Mouse (Mus musculus): ENCODE data around the gene 1600002K03Rik. TPM values are rescaled to one million over a fixed set of nuclear protein-coding genes. Genes with fewer than 3 reads are reported as not detected.

The 1600002K03Rik gene
- polyA plus RNA-seq, 1 experiment from 2014 or later, result 9.4 TPM

GRCm38 (mm10) chr10:80187739-80188138, 15.0 kb downstream of the 1600002K03Rik start:
- H3K27me3 ChIP-seq (replicated peaks; ENCODE audit: control insufficient read depth, insufficient read depth, low read length), result 0 out of 2 replicates have a peak, but pooled peaks cover 2% of the 10 kb centered on the region
- 90% methylated on average over 10 of the region's 10 CpGs for WGBS
- ATAC-seq, result no peak
- H3K9me3 ChIP-seq (ENCODE audit: control insufficient read depth, low read length), result no peaks in the 10 kb centered on the region
- no peak overlapping the region for H3K4me2 ChIP-seq (ENCODE audit: low read length)
- H3K4me3 ChIP-seq (ENCODE audit: low read length), result no peak overlapping the region
- H3K9ac ChIP-seq (ENCODE audit: low read depth, low read length), result no peak overlapping the region
- H3K36me3 ChIP-seq (ENCODE audit: control insufficient read depth, insufficient read depth, low read length), result peaks cover 7% of the 10 kb centered on the region
- H3K27ac ChIP-seq (ENCODE audit: low read depth, low read length), result no peak overlapping the region
- peaks cover 11% of the 10 kb centered on the region for H3K4me1 ChIP-seq (ENCODE audit: control insufficient read depth, insufficient read depth, low read depth, low read length)

- WGBS, result 63% methylated on average over 15 of the region's 15 CpGs
- no peak overlapping the region for H3K27ac ChIP-seq (ENCODE audit: low read depth, low read length)
Measured at GRCm38 (mm10) chr10:80188453-80189024, 15.8 kb downstream of the 1600002K03Rik start.

GRCm38 (mm10) chr10:80189999-80190398, 17.3 kb downstream of the 1600002K03Rik start:
- H3K4me2 ChIP-seq (ENCODE audit: low read length), result peak overlapping the region; percentile 58
- no peaks in the 10 kb centered on the region for H3K9me3 ChIP-seq (ENCODE audit: control insufficient read depth, low read length)
- peak overlapping the region; percentile 36 for H3K4me3 ChIP-seq (ENCODE audit: low read length)
- H3K27me3 ChIP-seq (replicated peaks; ENCODE audit: control insufficient read depth, insufficient read depth, low read length), result 0 out of 2 replicates have a peak, but pooled peaks cover 2% of the 10 kb centered on the region
- H3K4me1 ChIP-seq (ENCODE audit: control insufficient read depth, insufficient read depth, low read depth, low read length), result peaks cover 11% of the 10 kb centered on the region
- peak overlapping the region; percentile 71 for H3K9ac ChIP-seq (ENCODE audit: low read depth, low read length)
- no peak for ATAC-seq
- peaks cover 7% of the 10 kb centered on the region for H3K36me3 ChIP-seq (ENCODE audit: control insufficient read depth, insufficient read depth, low read length)
- WGBS, result 8% methylated on average over 21 of the region's 21 CpGs
- peak overlapping the region; percentile 59; the same call in 1 of the 2 replicates for H3K27ac ChIP-seq (ENCODE audit: low read depth, low read length)

More at GRCm38 (mm10) chr10:80188453-80189024, 15.8 kb downstream of the 1600002K03Rik start:
- ATAC-seq, result no peak
- Histone ChIP-seq H3K4me3 (ENCODE audit: low read length) (no peak overlapping the region), H3K4me2 (ENCODE audit: low read length) (no peak overlapping the region; the same call in 1 of the 2 replicates), H3K9ac (ENCODE audit: low read depth, low read length) (no peak overlapping the region; the same call in 1 of the 2 replicates), H3K36me3 (ENCODE audit: control insufficient read depth, insufficient read depth, low read length) (peaks cover 7% of the 10 kb centered on the region), H3K27me3 (replicated peaks; ENCODE audit: control insufficient read depth, insufficient read depth, low read length) (0 out of 2 replicates have a peak, but pooled peaks cover 2% of the 10 kb centered on the region), H3K4me1 (ENCODE audit: control insufficient read depth, insufficient read depth, low read depth, low read length) (peaks cover 11% of the 10 kb centered on the region), H3K9me3 (ENCODE audit: control insufficient read depth, low read length) (no peaks in the 10 kb centered on the region)

- ATAC-seq, result peak; percentile 77
- Histone ChIP-seq H3K9me3 (ENCODE audit: control insufficient read depth, low read length) (no peaks in the 10 kb centered on the region), H3K36me3 (ENCODE audit: control insufficient read depth, insufficient read depth, low read length) (peaks cover 7% of the 10 kb centered on the region), H3K4me1 (ENCODE audit: control insufficient read depth, insufficient read depth, low read depth, low read length) (peaks cover 11% of the 10 kb centered on the region), H3K27ac (ENCODE audit: low read depth, low read length) (peak overlapping the region; percentile 59), H3K27me3 (replicated peaks; ENCODE audit: control insufficient read depth, insufficient read depth, low read length) (0 out of 2 replicates have a peak, but pooled peaks cover 2% of the 10 kb centered on the region), H3K9ac (ENCODE audit: low read depth, low read length) (peak overlapping the region; percentile 71), H3K4me2 (ENCODE audit: low read length) (peak overlapping the region; percentile 58), H3K4me3 (ENCODE audit: low read length) (peak overlapping the region; percentile 36)
- WGBS, result under 1% methylated on average over 44 of the region's 48 CpGs
Measured at GRCm38 (mm10) chr10:80190491-80191051, 17.8 kb downstream of the 1600002K03Rik start.

- no peaks in the 10 kb centered on the region for H3K9me3 ChIP-seq (ENCODE audit: control insufficient read depth, low read length)
- H3K27ac ChIP-seq (ENCODE audit: low read depth, low read length), result no peak overlapping the region
- H3K4me1 ChIP-seq (ENCODE audit: control insufficient read depth, insufficient read depth, low read depth, low read length), result peaks cover 11% of the 10 kb centered on the region
- no peak overlapping the region for H3K9ac ChIP-seq (ENCODE audit: low read depth, low read length)
- no peak overlapping the region for H3K4me3 ChIP-seq (ENCODE audit: low read length)
- no peaks in the 10 kb centered on the region; the same call in 1 of the 2 replicates for H3K36me3 ChIP-seq (ENCODE audit: control insufficient read depth, insufficient read depth, low read length)
- no peak for ATAC-seq
- 74% methylated on average over 6 of the region's 6 CpGs for WGBS
- H3K4me2 ChIP-seq (ENCODE audit: low read length), result no peak overlapping the region
- H3K27me3 ChIP-seq (replicated peaks; ENCODE audit: control insufficient read depth, insufficient read depth, low read length), result no peaks in the 10 kb centered on the region
Measured at GRCm38 (mm10) chr10:80193976-80194375, 21.2 kb downstream of the 1600002K03Rik start.

DNA sequence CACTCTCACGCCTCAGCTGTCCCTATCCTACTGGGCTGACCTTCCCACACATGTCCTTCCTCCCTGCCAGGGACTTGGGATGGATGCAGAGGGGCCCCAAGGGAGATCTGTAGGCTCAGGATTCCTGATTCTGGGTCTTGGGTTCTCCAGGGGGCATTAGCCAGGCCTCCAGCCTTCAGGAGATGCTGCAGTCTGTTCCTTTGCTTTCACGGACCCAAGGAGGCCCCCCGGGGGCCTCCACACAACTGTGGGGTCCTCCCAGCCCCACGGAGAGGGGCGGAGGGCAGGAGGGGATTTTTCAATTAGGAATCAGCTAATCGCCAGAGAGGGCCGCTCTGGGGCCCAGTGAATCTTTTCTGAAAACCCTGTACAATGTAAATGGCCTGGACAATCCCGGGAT, 21.7 kb downstream of the 1600002K03Rik start:
- no peaks in the 10 kb centered on the region for H3K9me3 ChIP-seq (ENCODE audit: control insufficient read depth, low read length)
- no peak overlapping the region for H3K4me3 ChIP-seq (ENCODE audit: low read length)
- 45% methylated on average over 8 of the region's 8 CpGs for WGBS
- no peak overlapping the region for H3K9ac ChIP-seq (ENCODE audit: low read depth, low read length)
- no peak overlapping the region for H3K27ac ChIP-seq (ENCODE audit: low read depth, low read length)
- ATAC-seq, result no peak
- H3K27me3 ChIP-seq (replicated peaks; ENCODE audit: control insufficient read depth, insufficient read depth, low read length), result no peaks in the 10 kb centered on the region
- no peak overlapping the region for H3K4me2 ChIP-seq (ENCODE audit: low read length)
- H3K36me3 ChIP-seq (ENCODE audit: control insufficient read depth, insufficient read depth, low read length), result no peaks in the 10 kb centered on the region
- H3K4me1 ChIP-seq (ENCODE audit: control insufficient read depth, insufficient read depth, low read depth, low read length), result peaks cover 11% of the 10 kb centered on the region

DNA sequence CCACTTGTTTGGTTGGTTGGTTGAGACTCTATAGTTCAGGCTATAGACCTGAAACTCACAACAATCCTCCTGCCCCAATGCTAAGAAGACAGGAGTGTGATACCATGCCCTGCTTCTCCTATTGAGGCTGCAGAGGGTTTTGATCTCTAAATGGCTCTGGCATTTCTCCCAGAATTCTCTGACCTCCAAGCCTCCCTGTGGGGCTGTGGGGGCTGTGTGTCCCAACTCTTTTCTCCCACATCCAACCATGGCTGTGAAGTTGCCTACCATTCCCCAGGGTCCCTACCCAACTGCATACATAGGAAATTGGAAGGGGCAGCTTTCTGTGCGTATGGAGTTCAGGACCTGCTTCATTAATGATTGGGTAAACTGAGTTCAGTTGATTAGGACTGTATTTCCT, 23.4 kb downstream of the 1600002K03Rik start:
- Histone ChIP-seq H3K9ac (ENCODE audit: low read depth, low read length) (no peak overlapping the region), H3K27ac (ENCODE audit: low read depth, low read length) (no peak overlapping the region), H3K4me3 (ENCODE audit: low read length) (no peak overlapping the region), H3K4me2 (ENCODE audit: low read length) (no peak overlapping the region), H3K4me1 (ENCODE audit: control insufficient read depth, insufficient read depth, low read depth, low read length) (no peaks in the 10 kb centered on the region), H3K36me3 (ENCODE audit: control insufficient read depth, insufficient read depth, low read length) (no peaks in the 10 kb centered on the region), H3K27me3 (replicated peaks; ENCODE audit: control insufficient read depth, insufficient read depth, low read length) (no peaks in the 10 kb centered on the region), H3K9me3 (ENCODE audit: control insufficient read depth, low read length) (no peaks in the 10 kb centered on the region)
- ATAC-seq, result no peak
- WGBS, result 93% methylated on average over 1 of the region's 1 CpGs

GRCm38 (mm10) chr10:80196778-80197581, 24.2 kb downstream of the 1600002K03Rik start:
- no peak overlapping the region for H3K4me3 ChIP-seq (ENCODE audit: low read length)
- H3K9ac ChIP-seq (ENCODE audit: low read depth, low read length), result no peak overlapping the region
- no peak overlapping the region for H3K4me2 ChIP-seq (ENCODE audit: low read length)
- no peak for ATAC-seq
- 50% methylated on average over 31 of the region's 33 CpGs for WGBS
- H3K36me3 ChIP-seq (ENCODE audit: control insufficient read depth, insufficient read depth, low read length), result no peaks in the 10 kb centered on the region
- no peaks in the 10 kb centered on the region for H3K4me1 ChIP-seq (ENCODE audit: control insufficient read depth, insufficient read depth, low read depth, low read length)
- no peak overlapping the region for H3K27ac ChIP-seq (ENCODE audit: low read depth, low read length)
- H3K27me3 ChIP-seq (replicated peaks; ENCODE audit: control insufficient read depth, insufficient read depth, low read length), result no peaks in the 10 kb centered on the region
- no peaks in the 10 kb centered on the region for H3K9me3 ChIP-seq (ENCODE audit: control insufficient read depth, low read length)

DNA sequence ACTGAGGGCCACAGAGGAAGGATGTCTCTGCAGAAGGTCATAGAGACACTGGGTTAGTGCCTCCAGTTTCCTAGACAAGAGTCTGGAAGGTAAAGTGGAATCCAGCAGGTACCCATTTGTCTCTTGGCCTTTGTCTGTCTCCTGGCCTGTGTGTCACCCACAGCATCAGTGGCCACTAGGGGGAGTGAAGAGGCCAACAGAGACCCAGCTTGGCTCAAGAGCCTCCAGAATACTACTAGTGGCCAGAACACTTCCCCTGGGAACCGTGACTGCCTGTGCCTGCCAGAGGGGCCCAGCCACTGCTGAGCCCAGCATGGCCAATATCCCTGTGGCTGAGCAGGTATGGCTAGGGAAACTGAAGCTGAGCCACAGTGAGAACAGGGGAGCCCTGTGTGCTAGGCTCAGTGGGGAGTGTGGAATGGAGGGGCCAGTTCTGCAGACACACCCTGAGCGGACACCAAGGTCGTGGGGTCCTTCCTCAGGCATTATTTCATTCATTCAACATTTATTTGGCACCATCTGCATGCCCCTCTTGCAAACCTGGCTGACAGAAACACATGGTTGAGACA, 26.8 kb downstream of the 1600002K03Rik start:
- Histone ChIP-seq H3K4me2 (ENCODE audit: low read length) (no peak overlapping the region), H3K4me3 (ENCODE audit: low read length) (no peak overlapping the region), H3K27ac (ENCODE audit: low read depth, low read length) (no peak overlapping the region), H3K36me3 (ENCODE audit: control insufficient read depth, insufficient read depth, low read length) (no peaks in the 10 kb centered on the region), H3K9ac (ENCODE audit: low read depth, low read length) (no peak overlapping the region), H3K9me3 (ENCODE audit: control insufficient read depth, low read length) (no peaks in the 10 kb centered on the region), H3K27me3 (replicated peaks; ENCODE audit: control insufficient read depth, insufficient read depth, low read length) (no peaks in the 10 kb centered on the region), H3K4me1 (ENCODE audit: control insufficient read depth, insufficient read depth, low read depth, low read length) (no peaks in the 10 kb centered on the region; the same call in 1 of the 2 replicates)
- 54% methylated on average over 3 of the region's 3 CpGs for WGBS
- ATAC-seq, result peak; percentile 81
